Mouse (Mus musculus): ENCODE measurements around the gene Pcca.

The Pcca gene

GRCm38 (mm10) chr14:122754311-122754710 lies 220.2 kb downstream of the Pcca start:
- no peak for DNase-seq

- DNase-seq, result no peak
Observed at GRCm38 (mm10) chr14:122755559-122755958, 221.4 kb downstream of the Pcca start.

- DNase-seq, result no peak
Observed at GRCm38 (mm10) chr14:122756671-122757070, 222.5 kb downstream of the Pcca start.

GRCm38 (mm10) chr14:122759890-122760289 lies 225.8 kb downstream of the Pcca start:
- no peak for DNase-seq

- DNase-seq, result no peak
Observed at GRCm38 (mm10) chr14:122760803-122761202, 226.7 kb downstream of the Pcca start.

- no peak for DNase-seq
Observed at GRCm38 (mm10) chr14:122762603-122763002, 228.5 kb downstream of the Pcca start.

GRCm38 (mm10) chr14:122765951-122766350 lies 231.8 kb downstream of the Pcca start:
- DNase-seq, result no peak

- DNase-seq, result no peak
Observed at GRCm38 (mm10) chr14:122766448-122766847, 232.3 kb downstream of the Pcca start.

GRCm38 (mm10) chr14:122784701-122785100 lies 250.6 kb downstream of the Pcca start:
- no peak for DNase-seq

- no peak for DNase-seq
Observed at GRCm38 (mm10) chr14:122788199-122788598, 254.1 kb downstream of the Pcca start.

GRCm38 (mm10) chr14:122790111-122790510 lies 256.0 kb downstream of the Pcca start:
- DNase-seq, result no peak

- DNase-seq, result no peak
Observed at GRCm38 (mm10) chr14:122793368-122793767, 259.2 kb downstream of the Pcca start.

GRCm38 (mm10) chr14:122800296-122800695 lies 266.2 kb downstream of the Pcca start:
- no peak for DNase-seq

GRCm38 (mm10) chr14:122821002-122821401 lies 286.9 kb downstream of the Pcca start:
- DNase-seq, result no peak

GRCm38 (mm10) chr14:122823791-122824190 lies 289.7 kb downstream of the Pcca start:
- no peak for DNase-seq

- DNase-seq, result no peak
Observed at GRCm38 (mm10) chr14:122825464-122825863, 291.3 kb downstream of the Pcca start.

GRCm38 (mm10) chr14:122830433-122830832 lies 296.3 kb downstream of the Pcca start:
- no peak for DNase-seq

- DNase-seq, result no peak
Observed at GRCm38 (mm10) chr14:122833666-122834065, 299.5 kb downstream of the Pcca start.

- no peak for DNase-seq
Observed at GRCm38 (mm10) chr14:122834753-122835152, 300.6 kb downstream of the Pcca start.

GRCm38 (mm10) chr14:122835487-122836190 lies 301.5 kb downstream of the Pcca start:
- DNase-seq, result no peak

- DNase-seq, result no peak
Observed at GRCm38 (mm10) chr14:122836221-122836620, 302.1 kb downstream of the Pcca start.

GRCm38 (mm10) chr14:122837018-122837417 lies 302.9 kb downstream of the Pcca start:
- DNase-seq, result peak; percentile 11

GRCm38 (mm10) chr14:122852506-122853057 lies 318.5 kb downstream of the Pcca start:
- no peak for DNase-seq

- DNase-seq, result no peak
Observed at GRCm38 (mm10) chr14:122859792-122860191, 325.7 kb downstream of the Pcca start.

GRCm38 (mm10) chr14:122862623-122863022 lies 328.5 kb downstream of the Pcca start:
- peak; percentile 44 for DNase-seq

Measured in cerebellum, adult 9-10 months (tissue).